Mouse (Mus musculus) mouse embryonic stem cell (cell line): Measurements from ENCODE around the gene Ppm1f.
"Not testable (repeated sequence)": the region's sequence is repeated elsewhere in the genome, so short reads cannot be mapped to it uniquely, and the experiment has no call there.

Experiments
- in situ Hi-C, 2 experiments: fragments of 300-500 bp; cut with MboI; formaldehyde crosslinking; loops; 1 replicate in 1 of 2; 3 replicates in 1 of 2; pipeline ENCODE4 v1.14.3; 2019 to 2020; ENCODE audit warnings: low sequenced_read_pairs in 2 of 2, low pct_unique_long_range_greater_than_20kb in 1 of 2, mixed read lengths in 1 of 2; ENCODE audit not compliant: unreplicated experiment in 1 of 2

The Ppm1f gene

GRCm38 (mm10) chr16:16902329-16902728 is 6.1 kb downstream of the Ppm1f start:
- in situ Hi-C loops, result no loop called here

- in situ Hi-C loops, result no loop called here
Observed at GRCm38 (mm10) chr16:16903188-16903587, 6.9 kb downstream of the Ppm1f start.

DNA sequence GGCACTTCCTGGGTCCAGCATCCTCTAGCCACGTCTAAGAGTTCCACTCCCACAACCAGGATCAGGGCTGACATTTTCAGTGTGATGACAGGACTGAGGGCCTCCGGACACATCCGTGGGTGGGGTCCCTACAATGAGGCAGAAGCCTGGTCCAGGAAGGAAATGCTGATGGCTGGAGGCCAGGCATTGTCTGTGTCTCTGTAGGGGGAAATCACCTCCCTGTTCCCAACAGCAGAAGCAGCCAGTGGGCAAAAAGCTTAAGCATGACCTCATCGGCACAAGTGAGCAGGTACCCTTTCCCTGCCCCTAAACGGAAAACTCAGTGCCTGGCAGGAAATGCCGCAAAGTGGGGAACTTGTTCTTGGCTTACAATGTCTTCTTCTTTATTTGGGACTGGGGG is 11.5 kb downstream of the Ppm1f start:
- in situ Hi-C loops, result no loop called here

- in situ Hi-C loops, result no loop called here
Observed at GRCm38 (mm10) chr16:16911641-16912597, 15.7 kb downstream of the Ppm1f start.

GRCm38 (mm10) chr16:16913440-16913839 is 17.2 kb downstream of the Ppm1f start:
- in situ Hi-C loops, result no loop called here

- in situ Hi-C loops, result no loop called here
Observed at GRCm38 (mm10) chr16:16918441-16919117, 22.3 kb downstream of the Ppm1f start.

DNA sequence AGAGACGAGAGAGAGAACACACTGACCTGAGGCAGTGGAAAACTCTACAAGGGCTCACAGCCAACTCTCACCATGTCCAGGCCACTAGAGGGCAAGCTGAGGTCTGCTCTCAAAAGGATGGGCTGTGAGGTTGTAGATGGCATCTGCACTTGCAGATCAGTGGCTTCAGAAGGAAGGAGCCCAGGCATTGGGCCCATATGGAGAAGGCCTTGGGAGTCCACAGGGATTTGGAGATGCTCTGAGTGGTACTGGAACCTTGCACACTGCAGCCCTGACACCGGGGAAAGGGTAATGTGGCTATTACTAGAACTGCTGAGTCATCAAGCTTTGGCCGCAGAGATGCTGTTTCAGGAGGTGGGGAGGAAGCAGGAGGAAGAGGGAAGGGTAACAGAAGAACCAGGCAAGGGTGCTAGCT is 24.8 kb downstream of the Ppm1f start:
- in situ Hi-C loops, result no loop called here

DNA sequence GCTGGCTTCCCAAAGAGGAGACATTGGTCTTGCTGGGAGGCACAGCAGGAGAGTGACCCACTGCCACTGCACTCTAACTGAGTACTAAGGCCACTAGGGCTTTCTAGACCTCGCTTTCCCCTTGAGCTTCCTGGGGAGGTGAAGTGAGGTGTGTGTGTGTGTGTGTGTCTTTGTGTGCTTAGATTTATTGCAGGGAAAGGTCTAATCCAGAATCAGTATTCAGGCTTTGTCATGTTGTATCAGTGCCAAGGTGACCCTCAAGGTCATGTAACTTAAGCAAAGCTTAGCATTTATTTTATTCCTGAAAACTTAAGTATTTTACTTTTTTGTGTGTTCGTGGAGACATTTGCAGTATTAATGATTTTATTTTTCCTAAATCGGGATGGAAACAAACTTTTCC is 28.2 kb downstream of the Ppm1f start:
- in situ Hi-C loops, result no loop called here

DNA sequence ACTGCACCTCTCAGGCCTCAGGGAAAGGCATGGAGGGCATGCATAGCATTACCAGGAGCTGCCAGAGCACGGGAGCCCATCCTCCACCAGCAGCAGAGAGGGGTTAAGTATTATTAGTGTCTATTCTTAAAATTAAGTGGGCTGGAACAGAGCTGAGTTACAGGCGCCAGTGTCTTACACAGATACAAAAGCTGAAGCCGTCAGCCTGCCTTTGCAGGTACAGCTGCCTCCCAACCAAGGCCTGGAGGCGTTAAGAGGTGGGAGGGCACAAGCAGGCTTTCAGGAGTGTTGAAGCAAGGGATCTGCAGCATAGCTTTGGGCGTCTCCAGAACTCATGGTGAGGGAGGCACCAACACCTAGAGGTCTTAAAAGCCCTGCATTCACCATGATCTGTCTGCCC is 30.3 kb downstream of the Ppm1f start:
- in situ Hi-C loops, result no loop called here

- in situ Hi-C loops, result not testable (repeated sequence)
Observed at GRCm38 (mm10) chr16:16928908-16929307, 32.6 kb downstream of the Ppm1f start.

- in situ Hi-C loops, result no loop called here
Observed at GRCm38 (mm10) chr16:16930326-16930725, 34.1 kb downstream of the Ppm1f start.

- in situ Hi-C loops, result no loop called here
Observed at GRCm38 (mm10) chr16:16930810-16931296, 34.6 kb downstream of the Ppm1f start.

DNA sequence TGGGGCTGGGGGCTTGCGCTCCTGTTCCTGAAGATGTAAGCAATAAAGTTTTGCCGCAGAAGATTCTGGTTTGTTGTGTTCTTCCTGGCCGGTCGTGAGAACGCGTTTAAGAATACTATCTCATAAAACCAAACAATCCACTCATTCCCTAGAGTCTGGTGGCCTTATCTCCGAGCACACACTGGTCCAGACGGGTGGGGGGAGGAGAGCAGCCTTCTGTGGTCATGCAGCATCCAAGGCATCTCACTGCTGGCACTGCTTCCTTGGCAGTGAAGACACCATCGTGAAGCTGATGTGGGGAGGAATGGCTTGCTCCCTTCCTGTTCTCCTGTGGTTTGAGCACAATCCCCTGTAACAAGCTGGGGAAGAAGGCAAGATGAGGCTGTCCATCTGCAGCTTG is 43.3 kb downstream of the Ppm1f start:
- in situ Hi-C loops, result no loop called here

GRCm38 (mm10) chr16:16941078-16941477 is 44.8 kb downstream of the Ppm1f start:
- in situ Hi-C loops, result no loop called here

DNA sequence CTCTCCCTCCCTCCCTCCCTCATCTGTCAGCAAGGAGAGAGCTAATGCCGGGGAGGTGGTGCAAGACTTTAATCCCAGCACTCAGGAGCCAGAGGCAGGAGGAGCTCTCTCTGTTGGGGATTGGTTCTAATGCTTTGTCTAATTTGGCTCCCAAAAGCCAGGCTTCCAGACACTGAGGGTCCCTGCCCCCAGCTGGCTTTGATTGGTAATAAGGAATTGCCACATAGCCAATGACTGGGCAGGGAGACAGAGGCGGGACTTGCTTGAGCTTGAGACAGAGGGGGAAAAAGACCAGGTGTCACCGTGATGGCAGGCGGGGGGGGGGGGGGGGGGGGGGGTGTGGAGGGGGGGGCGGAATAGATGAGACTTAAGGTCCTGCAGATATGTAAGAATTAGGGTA is 62.3 kb downstream of the Ppm1f start:
- in situ Hi-C loops, result no loop called here

GRCm38 (mm10) chr16:16959907-16960306 is 63.6 kb downstream of the Ppm1f start:
- in situ Hi-C loops, result no loop called here

- in situ Hi-C loops, result no loop called here
Observed at GRCm38 (mm10) chr16:16965149-16965548, 68.9 kb downstream of the Ppm1f start.

DNA sequence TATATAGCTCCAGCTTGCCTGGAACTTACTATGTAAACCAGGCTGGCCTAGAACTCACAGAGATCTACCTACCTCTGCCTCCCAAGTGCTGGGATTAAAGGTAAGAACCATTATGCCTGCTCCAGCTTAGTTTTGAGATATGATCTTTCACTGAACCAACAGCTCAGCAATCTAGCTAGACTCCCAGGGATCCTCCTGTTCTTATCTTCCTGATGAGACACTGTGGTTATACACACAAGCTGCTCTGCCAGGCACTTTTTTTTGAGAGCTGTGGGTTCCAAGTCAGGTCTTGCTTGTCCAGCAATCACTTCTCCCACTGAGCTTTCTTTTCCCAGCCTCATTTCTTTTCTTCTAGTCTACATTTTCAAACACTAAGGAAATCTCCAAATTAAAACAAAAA is 70.0 kb downstream of the Ppm1f start:
- in situ Hi-C loops, result no loop called here
